Mouse (Mus musculus): Measurements from ENCODE around the gene Acsl5. TPM values are rescaled to one million over a fixed set of nuclear protein-coding genes. Genes with fewer than 3 reads are reported as not detected.

Gene Acsl5
- polyA plus RNA-seq, 1 experiment from 2014 or later: 17.1 TPM

GRCm38 (mm10) chr19:55218741-55219221 is 33.0 kb upstream of the Acsl5 start:
- Histone ChIP-seq H3K9me3 (no peaks in the 10 kb centered on the region), H3K27me3 (peaks cover 4% of the 10 kb centered on the region; the same call in 1 of the 2 replicates), H3K9ac (peak overlapping the region; percentile 68), H3K4me3 (peak overlapping the region; percentile 42), H3K4me1 (replicated peaks) (peaks cover 13% of the 10 kb centered on the region), H3K36me3 (no peaks in the 10 kb centered on the region), H3K4me2 (peak overlapping the region; percentile 62), H3K27ac (replicated peaks) (no peak overlapping the region)
- ATAC-seq (ENCODE audit: low read depth): no peak
- WGBS: 29% methylated on average over 12 of the region's 12 CpGs

GRCm38 (mm10) chr19:55219359-55219758 is 32.4 kb upstream of the Acsl5 start:
- Histone ChIP-seq H3K4me2 (no peak overlapping the region; the same call in 1 of the 2 replicates), H3K36me3 (no peaks in the 10 kb centered on the region), H3K9me3 (no peaks in the 10 kb centered on the region), H3K27me3 (peaks cover 4% of the 10 kb centered on the region; the same call in 1 of the 2 replicates), H3K4me3 (no peak overlapping the region), H3K27ac (replicated peaks) (no peak overlapping the region), H3K9ac (no peak overlapping the region), H3K4me1 (replicated peaks) (peaks cover 13% of the 10 kb centered on the region)
- no peak for ATAC-seq (ENCODE audit: low read depth)
- 86% methylated on average over 8 of the region's 8 CpGs for WGBS

GRCm38 (mm10) chr19:55221208-55221607 is 30.5 kb upstream of the Acsl5 start:
- no peaks in the 10 kb centered on the region for H3K9me3 ChIP-seq
- peaks cover 13% of the 10 kb centered on the region for H3K4me1 ChIP-seq (replicated peaks)
- H3K4me2 ChIP-seq: no peak overlapping the region
- no peak overlapping the region for H3K4me3 ChIP-seq
- no peak for ATAC-seq (ENCODE audit: low read depth)
- H3K27me3 ChIP-seq: peaks cover 4% of the 10 kb centered on the region; the same call in 1 of the 2 replicates
- no peak overlapping the region for H3K27ac ChIP-seq (replicated peaks)
- no peaks in the 10 kb centered on the region for H3K36me3 ChIP-seq
- WGBS: 88% methylated on average over 6 of the region's 6 CpGs
- no peak overlapping the region for H3K9ac ChIP-seq

- Histone ChIP-seq H3K9me3 (no peaks in the 10 kb centered on the region), H3K4me1 (replicated peaks) (peaks cover 13% of the 10 kb centered on the region), H3K36me3 (no peaks in the 10 kb centered on the region), H3K4me2 (no peak overlapping the region), H3K4me3 (no peak overlapping the region), H3K27me3 (peaks cover 4% of the 10 kb centered on the region; the same call in 1 of the 2 replicates), H3K27ac (replicated peaks) (no peak overlapping the region), H3K9ac (no peak overlapping the region)
- WGBS: 92% methylated on average over 9 of the region's 9 CpGs
- ATAC-seq (ENCODE audit: low read depth): no peak
Observed at GRCm38 (mm10) chr19:55222268-55222667, 29.5 kb upstream of the Acsl5 start.

GRCm38 (mm10) chr19:55226621-55227020 is 25.1 kb upstream of the Acsl5 start:
- ATAC-seq (ENCODE audit: low read depth): no peak
- Histone ChIP-seq H3K36me3 (no peaks in the 10 kb centered on the region), H3K27ac (replicated peaks) (no peak overlapping the region), H3K4me3 (no peak overlapping the region), H3K27me3 (no peaks in the 10 kb centered on the region), H3K9ac (no peak overlapping the region), H3K4me2 (no peak overlapping the region), H3K4me1 (replicated peaks) (no peaks in the 10 kb centered on the region), H3K9me3 (no peaks in the 10 kb centered on the region)
- WGBS: 63% methylated on average over 5 of the region's 5 CpGs

- 82% methylated on average over 7 of the region's 7 CpGs for WGBS
- Histone ChIP-seq H3K4me1 (replicated peaks) (no peaks in the 10 kb centered on the region), H3K27ac (replicated peaks) (no peak overlapping the region), H3K4me3 (no peak overlapping the region), H3K27me3 (no peaks in the 10 kb centered on the region), H3K36me3 (no peaks in the 10 kb centered on the region), H3K9ac (no peak overlapping the region), H3K4me2 (no peak overlapping the region), H3K9me3 (no peaks in the 10 kb centered on the region)
- no peak for ATAC-seq (ENCODE audit: low read depth)
Observed at GRCm38 (mm10) chr19:55227135-55227534, 24.6 kb upstream of the Acsl5 start.

GRCm38 (mm10) chr19:55231081-55231480 is 20.7 kb upstream of the Acsl5 start:
- Histone ChIP-seq H3K36me3 (no peaks in the 10 kb centered on the region), H3K4me2 (no peak overlapping the region), H3K9me3 (no peaks in the 10 kb centered on the region), H3K27ac (replicated peaks) (no peak overlapping the region), H3K4me3 (no peak overlapping the region), H3K4me1 (replicated peaks) (no peaks in the 10 kb centered on the region), H3K27me3 (no peaks in the 10 kb centered on the region), H3K9ac (no peak overlapping the region)
- WGBS: 85% methylated on average over 10 of the region's 10 CpGs
- no peak for ATAC-seq (ENCODE audit: low read depth)

- WGBS: 74% methylated on average over 8 of the region's 8 CpGs
- H3K27me3 ChIP-seq: no peaks in the 10 kb centered on the region
- no peaks in the 10 kb centered on the region for H3K9me3 ChIP-seq
- no peak for ATAC-seq (ENCODE audit: low read depth)
- no peaks in the 10 kb centered on the region for H3K36me3 ChIP-seq
- no peak overlapping the region for H3K27ac ChIP-seq (replicated peaks)
- H3K4me1 ChIP-seq (replicated peaks): no peaks in the 10 kb centered on the region
- no peak overlapping the region for H3K4me3 ChIP-seq
- H3K4me2 ChIP-seq: no peak overlapping the region
- no peak overlapping the region for H3K9ac ChIP-seq
Observed at GRCm38 (mm10) chr19:55232136-55232535, 19.6 kb upstream of the Acsl5 start.

- Histone ChIP-seq H3K4me2 (no peak overlapping the region), H3K4me3 (no peak overlapping the region), H3K9me3 (no peaks in the 10 kb centered on the region), H3K4me1 (replicated peaks) (no peaks in the 10 kb centered on the region), H3K9ac (no peak overlapping the region), H3K27me3 (no peaks in the 10 kb centered on the region), H3K36me3 (no peaks in the 10 kb centered on the region), H3K27ac (replicated peaks) (no peak overlapping the region)
- ATAC-seq (ENCODE audit: low read depth): no peak
- WGBS: 34% methylated on average over 2 of the region's 2 CpGs
Observed at GRCm38 (mm10) chr19:55236026-55236425, 15.7 kb upstream of the Acsl5 start.

- no peak overlapping the region for H3K27ac ChIP-seq (replicated peaks)
- no peaks in the 10 kb centered on the region for H3K36me3 ChIP-seq
- H3K9me3 ChIP-seq: no peaks in the 10 kb centered on the region
- no peaks in the 10 kb centered on the region for H3K27me3 ChIP-seq
- whole genome bisulfite sequencing: 83% methylated on average over 5 of the region's 5 CpGs
- no peak overlapping the region for H3K9ac ChIP-seq
- no peaks in the 10 kb centered on the region for H3K4me1 ChIP-seq (replicated peaks)
- H3K4me2 ChIP-seq: no peak overlapping the region
- ATAC-seq (ENCODE audit: low read depth): no peak
- no peak overlapping the region for H3K4me3 ChIP-seq
Observed at GRCm38 (mm10) chr19:55236564-55236963, 15.2 kb upstream of the Acsl5 start.

- ATAC-seq (ENCODE audit: low read depth): no peak
- Histone ChIP-seq H3K27ac (replicated peaks) (no peak overlapping the region), H3K4me1 (replicated peaks) (no peaks in the 10 kb centered on the region), H3K36me3 (no peaks in the 10 kb centered on the region), H3K9me3 (no peaks in the 10 kb centered on the region), H3K27me3 (no peaks in the 10 kb centered on the region), H3K4me2 (no peak overlapping the region), H3K4me3 (no peak overlapping the region), H3K9ac (no peak overlapping the region)
- 70% methylated on average over 6 of the region's 6 CpGs for WGBS
Observed at GRCm38 (mm10) chr19:55239766-55240426, 11.8 kb upstream of the Acsl5 start.

GRCm38 (mm10) chr19:55241186-55241645 is 10.5 kb upstream of the Acsl5 start, which contains the start of gene Gucy2g:
Gene Gucy2g (minus strand): TSS chr19:55241236.
- Histone ChIP-seq H3K36me3 (no peaks in the 10 kb centered on the region), H3K9ac (no peak within 1 kb of the TSS), H3K4me3 (no peak within 1 kb of the TSS), H3K4me1 (replicated peaks) (no peaks in the 10 kb centered on the region), H3K27ac (replicated peaks) (no peak within 1 kb of the TSS), H3K27me3 (no peaks in the 10 kb centered on the region), H3K9me3 (no peaks in the 10 kb centered on the region), H3K4me2 (no peak within 1 kb of the TSS)
- 83% methylated on average over 6 of the region's 6 CpGs for WGBS
- ATAC-seq (ENCODE audit: low read depth): no peak

GRCm38 (mm10) chr19:55244791-55245231 is 6.9 kb upstream of the Acsl5 start:
- H3K4me3 ChIP-seq: no peak overlapping the region
- H3K9ac ChIP-seq: no peak overlapping the region
- H3K4me2 ChIP-seq: no peak overlapping the region
- no peaks in the 10 kb centered on the region for H3K27me3 ChIP-seq
- 14% methylated on average over 7 of the region's 7 CpGs for WGBS
- H3K36me3 ChIP-seq: no peaks in the 10 kb centered on the region
- ATAC-seq (ENCODE audit: low read depth): no peak
- H3K27ac ChIP-seq (replicated peaks): no peak overlapping the region
- no peaks in the 10 kb centered on the region for H3K9me3 ChIP-seq
- H3K4me1 ChIP-seq (replicated peaks): no peaks in the 10 kb centered on the region
